Mouse (Mus musculus) lung, postnatal 14 days (tissue): ENCODE measurements around the gene Ripor2.

ENCODE experiments used
- DNase-seq: peaks from one replicate; pipeline ENCODE4 v3.0.0; 2021

Gene Ripor2

GRCm38 (mm10) chr13:24620439-24620838, 38.5 kb downstream of the Ripor2 start:
- DNase-seq: peak; percentile 58

DNA sequence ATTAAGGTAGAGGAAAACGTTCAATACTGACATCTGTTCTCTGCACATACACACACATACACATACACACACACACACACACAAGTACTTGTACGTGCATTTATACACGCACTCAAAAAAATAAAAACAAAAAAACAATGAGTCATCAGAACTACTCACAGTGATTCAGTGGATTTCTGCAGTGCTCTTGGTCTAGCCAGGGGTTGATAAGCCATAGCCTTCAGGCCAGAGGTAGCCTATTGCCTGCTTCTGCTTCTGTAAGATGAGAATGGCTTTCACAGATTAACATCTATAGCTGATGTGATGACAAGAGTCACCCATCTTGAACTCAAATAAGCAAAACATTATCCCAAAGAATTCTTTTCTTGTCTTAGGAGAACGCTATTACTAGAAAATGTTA, 41.6 kb downstream of the Ripor2 start:
- no peak for DNase-seq

- no peak for DNase-seq
Observed at GRCm38 (mm10) chr13:24625071-24625470, 43.1 kb downstream of the Ripor2 start.

GRCm38 (mm10) chr13:24626698-24627436, 44.9 kb downstream of the Ripor2 start:
- DNase-seq: no peak

- no peak for DNase-seq
Observed at GRCm38 (mm10) chr13:24628192-24628591, 46.2 kb downstream of the Ripor2 start.

DNA sequence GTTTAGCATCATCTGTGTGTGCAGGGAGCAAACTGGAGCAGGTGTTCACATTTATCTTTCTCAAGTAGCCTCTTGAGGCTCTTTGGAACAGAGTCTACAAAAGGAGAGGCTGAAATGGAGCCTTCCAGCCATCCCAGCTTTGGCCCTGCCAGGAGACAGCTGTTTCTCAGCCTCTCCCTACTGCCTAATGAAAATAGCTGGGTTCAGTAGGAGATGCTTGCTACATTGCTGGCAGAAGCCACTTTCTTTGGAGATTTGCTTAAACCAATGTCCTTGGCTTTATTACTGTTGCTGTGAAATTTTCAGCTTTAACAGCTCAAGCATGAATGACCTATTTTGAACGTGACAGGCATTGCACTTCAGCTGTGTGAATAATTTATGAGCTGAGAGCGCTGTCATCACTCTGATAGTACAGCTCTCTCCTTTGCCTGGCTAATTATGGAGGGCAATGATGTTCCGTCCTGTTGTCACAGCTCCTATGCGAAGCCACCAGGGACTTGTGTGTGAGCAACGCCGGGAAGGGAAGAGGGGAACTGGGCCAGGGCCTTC, 47.2 kb downstream of the Ripor2 start:
- no peak for DNase-seq

DNA sequence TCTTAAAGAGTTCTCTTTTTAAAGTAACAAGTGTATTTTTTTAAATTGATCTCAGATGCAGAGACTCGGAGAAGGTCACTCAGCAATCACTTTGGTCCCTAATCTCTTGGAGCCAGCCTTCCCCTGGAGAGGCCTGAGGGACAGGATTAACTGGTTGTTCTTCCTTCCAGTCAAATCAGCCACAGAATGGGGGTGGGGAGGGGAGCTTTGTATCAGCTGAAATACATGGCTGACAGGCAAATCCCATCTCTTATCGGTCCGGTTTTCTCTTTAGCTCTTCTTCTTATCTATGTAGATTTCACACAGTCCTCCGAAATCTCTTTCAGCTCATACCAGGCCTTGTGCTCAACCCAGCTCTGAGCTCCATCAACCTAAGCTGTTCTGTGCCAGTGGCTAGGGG, 48.4 kb downstream of the Ripor2 start:
- no peak for DNase-seq

GRCm38 (mm10) chr13:24632988-24633577, 51.1 kb downstream of the Ripor2 start:
- DNase-seq: no peak

DNA sequence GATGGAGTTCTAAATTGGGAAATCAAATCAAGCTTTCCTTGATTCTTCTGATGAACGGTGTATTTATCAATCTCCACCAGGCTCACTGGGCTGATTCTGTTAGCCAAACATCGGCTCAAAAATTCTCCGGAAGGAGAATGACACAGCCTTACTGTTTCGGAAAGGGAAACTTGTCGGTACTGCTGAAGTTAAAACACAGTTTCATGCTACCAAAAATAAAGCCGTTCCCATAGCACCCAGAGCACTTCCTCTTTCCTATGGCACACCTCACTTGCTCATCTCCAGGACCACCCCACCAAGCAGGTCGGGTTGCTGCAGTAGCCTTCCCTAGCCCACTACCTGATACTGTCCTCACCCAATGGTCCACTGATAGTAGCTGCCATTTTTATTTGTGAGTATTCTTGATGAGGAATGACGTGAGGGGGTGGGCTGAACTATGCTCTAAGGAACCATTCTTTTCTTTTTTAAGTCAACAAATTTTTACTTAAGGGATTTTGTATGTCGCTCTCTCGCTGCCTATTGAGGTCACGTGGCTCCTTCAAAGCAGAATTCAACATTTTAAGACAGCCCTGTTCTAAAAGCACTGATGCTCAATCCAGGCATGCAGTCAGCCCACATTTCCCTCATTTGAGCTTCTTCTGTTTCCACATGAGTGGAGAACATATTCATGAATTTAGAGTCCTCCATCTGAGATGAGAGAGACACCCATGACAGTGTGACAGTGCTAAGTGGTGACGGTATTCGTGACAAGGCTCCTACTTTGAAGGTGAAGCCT, 52.5 kb downstream of the Ripor2 start:
- no peak for DNase-seq

- DNase-seq: peak; percentile 48
Observed at GRCm38 (mm10) chr13:24638371-24639214, 56.6 kb downstream of the Ripor2 start.

DNA sequence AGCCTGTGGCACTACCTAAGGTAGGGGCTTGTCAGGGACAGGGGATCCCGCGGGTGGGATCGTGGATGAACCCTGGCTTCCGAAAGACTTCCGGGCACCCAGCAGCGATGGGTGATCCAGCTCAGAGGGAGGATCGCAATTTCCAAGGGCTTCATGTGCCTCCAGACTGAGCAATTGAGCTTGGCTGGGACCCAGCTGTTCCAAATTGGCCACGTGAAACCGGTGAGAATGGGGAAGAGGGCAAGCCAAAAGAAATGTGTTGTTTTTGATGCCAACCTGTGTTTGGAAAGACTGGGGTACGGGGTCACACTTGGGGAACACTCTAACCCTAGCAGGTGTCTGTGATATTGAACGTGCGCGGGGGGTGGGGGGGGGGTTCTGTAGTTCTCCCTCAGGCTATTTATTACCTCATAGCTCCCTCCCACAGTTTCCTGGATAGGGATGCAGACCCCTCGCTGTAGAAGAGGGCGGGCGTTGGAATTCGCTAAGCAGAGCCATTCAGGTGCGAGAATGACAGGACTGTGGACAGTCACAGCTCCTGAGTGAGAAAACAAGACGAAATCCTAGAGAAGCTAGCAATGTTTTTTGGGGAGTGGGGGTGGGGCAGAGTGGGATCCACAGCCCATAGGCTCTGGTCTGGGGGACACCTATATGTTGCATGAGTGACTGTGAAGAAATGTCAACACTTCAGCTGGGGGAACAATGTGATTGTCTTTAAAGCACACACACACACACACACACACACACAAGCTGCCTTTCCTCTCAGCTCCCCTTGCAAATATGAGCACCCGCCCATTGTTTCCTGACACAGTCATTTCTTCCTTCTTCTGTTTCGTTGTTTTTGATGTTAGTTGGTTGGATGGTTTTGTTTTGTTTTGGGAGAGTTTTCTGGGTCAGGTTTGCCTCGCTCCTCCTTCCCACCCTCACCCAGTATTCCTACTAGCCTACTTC, 57.5 kb downstream of the Ripor2 start:
- no peak for DNase-seq

GRCm38 (mm10) chr13:24640166-24640560, 58.2 kb downstream of the Ripor2 start:
- DNase-seq: no peak

GRCm38 (mm10) chr13:24640836-24641385, 58.9 kb downstream of the Ripor2 start:
- no peak for DNase-seq

DNA sequence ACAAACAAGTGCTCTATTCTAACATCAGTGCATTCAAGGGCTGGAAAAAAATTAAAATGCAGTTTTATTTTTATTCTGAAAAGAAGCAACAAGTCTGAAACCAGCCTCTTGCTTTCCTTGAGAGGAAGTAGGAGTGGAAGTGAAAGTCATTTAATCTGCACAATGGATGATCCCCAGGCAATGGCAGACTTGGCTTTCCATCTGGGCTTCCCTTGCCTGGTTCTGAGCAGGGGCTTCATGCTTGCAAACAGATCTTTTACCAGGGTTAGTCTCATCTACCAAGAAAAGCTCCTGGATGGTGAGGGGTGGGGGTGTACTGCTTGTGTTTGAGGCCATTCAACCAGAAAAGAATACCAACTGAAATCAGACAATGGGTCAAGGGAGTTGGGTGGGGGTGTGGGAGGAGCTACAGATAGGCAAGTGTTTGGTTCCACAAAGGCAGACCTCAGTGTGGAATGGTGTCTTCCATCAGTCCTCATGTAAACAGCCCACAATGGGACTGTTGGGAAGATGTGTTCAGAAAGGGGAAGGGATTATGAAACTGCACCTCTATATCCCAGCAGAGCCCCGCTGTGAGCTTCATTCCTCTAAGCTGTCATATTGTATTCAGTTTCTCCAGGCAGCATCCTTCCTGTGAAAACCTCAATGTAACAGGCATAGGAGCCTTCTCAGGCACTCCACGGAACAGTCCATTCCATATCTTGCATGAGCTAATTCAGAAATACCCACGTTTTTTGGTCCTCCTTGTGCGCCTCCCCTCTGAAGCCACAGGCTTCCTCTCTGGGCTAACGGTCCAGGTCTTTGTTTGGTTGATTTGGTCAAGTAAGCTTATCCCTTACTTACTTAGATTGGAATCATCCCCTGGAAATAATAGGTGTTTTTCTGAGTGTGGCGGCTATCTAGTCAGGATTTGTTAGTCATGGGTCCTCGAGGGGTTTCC, 59.8 kb downstream of the Ripor2 start:
- DNase-seq: no peak

GRCm38 (mm10) chr13:24645146-24645545, 63.2 kb downstream of the Ripor2 start:
- no peak for DNase-seq

DNA sequence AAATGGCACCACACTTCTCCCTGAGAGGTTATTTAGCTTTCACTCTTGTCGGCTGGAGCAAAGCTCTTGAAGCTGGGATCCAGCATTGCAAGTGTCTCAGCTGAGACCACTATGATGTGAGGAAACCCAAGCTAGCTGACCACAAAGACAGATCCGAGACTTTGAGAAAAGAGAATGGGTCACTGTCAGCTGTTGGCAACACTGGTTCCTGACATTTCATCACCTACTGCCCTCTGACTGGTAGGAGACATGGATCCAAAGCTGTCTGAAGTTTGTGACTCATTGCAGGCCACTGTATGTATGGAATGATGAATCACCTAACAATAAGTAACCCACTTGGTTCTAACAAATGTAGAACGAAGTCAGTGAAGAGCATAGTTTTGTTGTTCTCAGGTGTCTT, 64.3 kb downstream of the Ripor2 start:
- no peak for DNase-seq

DNA sequence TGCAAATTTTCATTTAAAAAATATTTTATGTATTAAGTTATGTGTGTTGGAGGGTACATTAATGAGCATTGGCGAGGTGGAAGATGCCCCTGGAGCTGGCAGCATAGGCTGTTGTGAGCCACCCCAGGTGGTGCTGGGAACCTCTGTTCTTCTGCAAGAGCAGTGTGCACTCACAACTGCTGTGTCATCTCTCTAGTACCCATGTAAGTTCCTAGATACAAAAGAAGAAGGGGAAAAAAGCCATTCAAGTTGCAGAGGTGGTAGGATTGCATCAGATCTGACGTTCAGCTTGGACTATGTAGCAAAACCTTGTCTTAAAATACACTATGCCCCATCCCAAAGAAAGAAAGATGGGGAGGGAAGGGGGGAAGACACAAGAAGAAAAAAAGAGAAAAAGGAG, 65.5 kb downstream of the Ripor2 start:
- no peak for DNase-seq

GRCm38 (mm10) chr13:24648027-24648426, 66.0 kb downstream of the Ripor2 start:
- no peak for DNase-seq

- DNase-seq: no peak
Observed at GRCm38 (mm10) chr13:24648668-24649067, 66.7 kb downstream of the Ripor2 start.

DNA sequence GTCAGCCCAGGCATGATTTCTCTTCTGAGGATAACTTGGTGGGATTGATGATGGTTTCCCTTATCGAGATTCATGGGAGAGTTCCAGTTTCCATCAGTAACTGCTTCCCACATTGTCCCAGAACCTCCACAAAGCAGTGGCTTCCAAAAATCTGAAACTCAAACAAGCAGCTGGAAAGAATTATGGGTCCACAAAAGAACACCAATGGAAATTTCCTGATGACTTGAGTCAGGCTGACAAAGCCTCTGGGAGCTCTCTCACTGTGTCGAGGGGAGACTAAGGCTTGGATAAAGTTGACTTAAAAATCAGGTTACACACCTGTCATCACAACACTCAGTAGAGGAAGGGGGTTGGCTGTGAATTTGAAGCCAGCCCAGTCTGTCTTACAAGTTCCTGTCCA, 67.1 kb downstream of the Ripor2 start:
- DNase-seq: no peak
